Mouse (Mus musculus) gastrocnemius, postnatal 36 days (tissue): ENCODE measurements at regions not wholly inside any gene's neighbourhood (a gene's known extent, or its start where the extent isn't known, plus 50 kb on each side); places are given as distances from the start of the nearest gene placed in this dataset.

Experiments used
- DNase-seq, 2 experiments: peaks; one replicate each; pipeline ENCODE4 v3.0.0; 2022
- intact Hi-C: fragments of 180-260 bp; cut with DNase I; formaldehyde crosslinking; loops from one replicate; pipeline ENCODE4 v1.15.1; 2025

- no peak for DNase-seq
- intact Hi-C loops, result no loop called here
Measured at GRCm38 (mm10) chr6:117237096-117237495, 68.8 kb downstream of the Cxcl12 start.

GRCm38 (mm10) chr6:117241206-117241605 is 72.9 kb downstream of the Cxcl12 start:
- intact Hi-C loops, result no loop called here
- DNase-seq, result no peak

GRCm38 (mm10) chr6:117245398-117245797 is 77.1 kb downstream of the Cxcl12 start:
- no peak for DNase-seq
- intact Hi-C loops, result no loop called here

- DNase-seq, result no peak
- intact Hi-C loops, result no loop called here
Measured at GRCm38 (mm10) chr6:117245849-117246248, 77.5 kb downstream of the Cxcl12 start.

GRCm38 (mm10) chr6:117249230-117249921 is 81.0 kb downstream of the Cxcl12 start:
- DNase-seq, result peak in 1 of 2 experiments; percentile 28
- intact Hi-C loops, result no loop called here

- intact Hi-C loops, result no loop called here
Measured at GRCm38 (mm10) chr6:117250051-117250450, 81.7 kb downstream of the Cxcl12 start.

GRCm38 (mm10) chr6:117251383-117251925 is 83.1 kb downstream of the Cxcl12 start:
- intact Hi-C loops, result no loop called here
- DNase-seq, result no peak

More at GRCm38 (mm10) chr6:117250051-117250450, 81.7 kb downstream of the Cxcl12 start:
- DNase-seq, result no peak

GRCm38 (mm10) chr6:117252361-117252760 is 84.0 kb downstream of the Cxcl12 start:
- intact Hi-C loops, result no loop called here
- no peak for DNase-seq

- intact Hi-C loops, result no loop called here
- no peak for DNase-seq
Measured at GRCm38 (mm10) chr6:117253036-117253435, 84.7 kb downstream of the Cxcl12 start.

- no peak for DNase-seq
- intact Hi-C loops, result no loop called here
Measured at GRCm38 (mm10) chr6:117253586-117254330, 85.4 kb downstream of the Cxcl12 start.

- DNase-seq, result no peak
Measured at GRCm38 (mm10) chr6:117254620-117255228, 86.4 kb downstream of the Cxcl12 start.

GRCm38 (mm10) chr6:117255399-117256098 is 87.2 kb downstream of the Cxcl12 start:
- no peak for DNase-seq
- intact Hi-C loops, result no loop called here

More at GRCm38 (mm10) chr6:117254620-117255228, 86.4 kb downstream of the Cxcl12 start:
- intact Hi-C loops, result no loop called here

GRCm38 (mm10) chr6:117256099-117256471 is 87.8 kb downstream of the Cxcl12 start:
- no peak for DNase-seq
- intact Hi-C loops, result no loop called here

- intact Hi-C loops, result no loop called here
- no peak for DNase-seq
Measured at GRCm38 (mm10) chr6:117257591-117257990, 89.3 kb downstream of the Cxcl12 start.

GRCm38 (mm10) chr6:117267906-117268305 is 99.6 kb downstream of the Cxcl12 start:
- intact Hi-C loops, result no loop called here
- DNase-seq, result no peak

GRCm38 (mm10) chr6:117268376-117268775 is 100.0 kb downstream of the Cxcl12 start:
- no peak for DNase-seq
- intact Hi-C loops, result no loop called here

- DNase-seq, result no peak
- intact Hi-C loops, result no loop called here
Measured at GRCm38 (mm10) chr6:117270261-117270660, 101.9 kb downstream of the Cxcl12 start.

- intact Hi-C loops, result no loop called here
- DNase-seq, result no peak
Measured at GRCm38 (mm10) chr6:117271562-117272226, 103.4 kb downstream of the Cxcl12 start.

- intact Hi-C loops, result no loop called here
- DNase-seq, result no peak
Measured at GRCm38 (mm10) chr6:117272227-117272955, 104.1 kb downstream of the Cxcl12 start.
